In the genomic region with DNA sequence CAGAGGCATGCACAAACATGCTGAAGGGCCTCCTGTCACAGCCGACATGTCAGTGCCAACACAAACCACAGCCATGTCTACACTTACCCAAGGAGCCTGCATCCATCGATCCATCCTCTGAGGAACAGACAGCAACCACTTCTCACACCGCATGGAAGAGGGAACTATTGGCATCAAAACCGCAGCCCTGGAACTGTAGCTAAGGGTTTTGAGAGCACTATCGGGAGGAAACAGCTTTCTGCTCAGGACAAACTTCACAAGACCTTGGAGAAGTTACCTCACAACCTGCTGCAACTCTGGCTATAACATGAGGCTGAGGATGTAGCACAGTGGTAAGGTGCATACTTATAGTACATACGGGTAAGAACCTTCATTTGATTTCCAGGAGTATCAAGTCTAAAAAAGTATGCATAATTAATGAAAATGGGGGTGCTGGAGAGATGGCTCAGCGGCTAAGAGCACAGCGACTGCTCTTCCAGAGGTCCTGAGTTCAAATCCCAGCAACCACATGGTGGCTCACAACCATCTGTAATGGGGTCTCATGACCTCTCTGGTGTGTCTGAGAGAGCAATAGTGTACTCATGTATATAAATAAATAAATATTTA, we compare ENCODE assay signal across 30 mouse cellular contexts. TPM values are rescaled to one million over a fixed set of nuclear protein-coding genes. Genes with fewer than 3 reads are reported as not detected.
A peak's percentile ranks its signal among the peaks of the same experiment; 100 is the strongest.
DNase-seq lines count a peak whose midpoint lies in the region; ATAC-seq and TF ChIP-seq lines count a peak whose summit lies in the region.
"Had no signal": no experiment of that assay in that cellular context is flagged by ENCODE, and none has a peak within 500 bp of the region (broad histone marks: within the 10 kb centered on the region; RNA-seq: fewer than 3 reads in every experiment).

No protein-coding gene starts in this region.

- DNase-seq in liver, embryonic 14.5 days (ENCODE audit: low read depth in 3 of 3, low spot score in 3 of 3), result no peak
- DNase-seq in liver, postnatal 0 days, result no peak
- peak; percentile 11 for DNase-seq in stomach, postnatal 0 days (ENCODE audit: low spot score)
- DNase-seq in gastrocnemius, adult 2 months, result no peak
- DNase-seq: adrenal gland, postnatal 10 days; B cell, adult 2 months; cerebellum, adult 11-12 months; cerebellum, postnatal 10 days; heart, postnatal 10 days; kidney, adult 2 months; lung, adult 18-20 months; lung, postnatal 4 days; retina, postnatal 1 day; right cerebral cortex, postnatal 14 days; thymus, postnatal 14 days had no signal

- intact Hi-C loops in gastrocnemius, adult 2 months (cut with DNase I), result no loop called here

- no peak for TF ChIP-seq CTCF in liver, embryonic 14.5 days (IDR thresholded peaks at IDR 0.05; ENCODE audit: low read depth)
- no peak for TF ChIP-seq CTCF in liver, postnatal 0 days (IDR thresholded peaks at IDR 0.05; ENCODE audit: low read depth)
- no peak for TF ChIP-seq CTCF in bone marrow, adult 2 months (IDR thresholded peaks at IDR 0.05; ENCODE audit: control insufficient read depth, insufficient read depth, low read length)
- no peak for TF ChIP-seq CTCF in stomach, postnatal 0 days (IDR thresholded peaks at IDR 0.05; ENCODE audit: low read depth)
- no peak for TF ChIP-seq CTCF in gastrocnemius, adult 2 months (IDR thresholded peaks at IDR 0.05)

- H3K9ac ChIP-seq in liver, embryonic 14.5 days (replicated peaks), result no peak overlapping the region
- no peak overlapping the region for H3K9ac ChIP-seq in liver, postnatal 0 days (replicated peaks)
- H3K9ac ChIP-seq in liver, embryonic 15.5 days, result no peak overlapping the region; the same call in 1 of the 2 replicates
- H3K9ac ChIP-seq in stomach, postnatal 0 days (ENCODE audit: low read length), result no peak overlapping the region
- H3K9ac ChIP-seq: forebrain, embryonic 15.5 days; heart, embryonic 13.5 days; intestine, embryonic 15.5 days; limb, embryonic 12.5 days; midbrain, embryonic 15.5 days; neural tube, embryonic 15.5 days; stomach, embryonic 15.5 days had no signal

- TF ChIP-seq EP300 in liver, embryonic 14.5 days (IDR thresholded peaks at IDR 0.05; ENCODE audit: low read depth), result no peak
- no peak for TF ChIP-seq EP300 in liver, postnatal 0 days (IDR thresholded peaks at IDR 0.05; ENCODE audit: low read depth)
- no peak for TF ChIP-seq EP300 in stomach, postnatal 0 days (optimal IDR thresholded peaks at IDR 0.05)

- H3K4me1 ChIP-seq in liver, embryonic 14.5 days (replicated peaks; ENCODE audit: control insufficient read depth in 2 of 2, insufficient read depth in 2 of 2, low read length in 1 of 2), result peaks cover 37 to 45% of the 10 kb centered on the region in 2 experiments
- peaks cover 18% of the 10 kb centered on the region; the same call in 1 of the 2 replicates for H3K4me1 ChIP-seq in liver, postnatal 0 days (ENCODE audit: insufficient read depth)
- H3K4me1 ChIP-seq in bone marrow, adult 2 months (ENCODE audit: control insufficient read depth, insufficient read depth, low read length), result peaks cover 4% of the 10 kb centered on the region; the same call in 1 of the 2 replicates
- peaks cover 78% of the 10 kb centered on the region for H3K4me1 ChIP-seq in liver, embryonic 15.5 days (replicated peaks)
- H3K4me1 ChIP-seq in stomach, postnatal 0 days (replicated peaks; ENCODE audit: control insufficient read depth, insufficient read depth), result no peaks in the 10 kb centered on the region

- TF ChIP-seq POLR2A in bone marrow, adult 2 months (IDR thresholded peaks at IDR 0.05; ENCODE audit: borderline replicate concordance, control insufficient read depth, low read depth, low read length), result no peak

- ATAC-seq in liver, embryonic 14.5 days (ENCODE audit: insufficient read depth), result no peak
- ATAC-seq in liver, postnatal 0 days, result no peak
- no peak for ATAC-seq in liver, embryonic 15.5 days (ENCODE audit: insufficient read depth)
- no peak for ATAC-seq in stomach, postnatal 0 days (ENCODE audit: low FRiP score, low TSS enrichment)
- ATAC-seq in erythroid progenitor cell, adult 5-6 weeks (replicated peaks; ENCODE audit: low FRiP score, poor library complexity, severe bottlenecking), result no peak
- ATAC-seq: forebrain, embryonic 15.5 days; hindbrain, postnatal 0 days; intestine, embryonic 15.5 days; lung, postnatal 0 days; midbrain, embryonic 15.5 days had no signal

- H3K4me3 ChIP-seq in liver, embryonic 14.5 days (ENCODE audit: insufficient read depth in 1 of 2, low read depth in 2 of 2, low read length in 2 of 2), result no peak overlapping the region
- no peak overlapping the region for H3K4me3 ChIP-seq in liver, postnatal 0 days (ENCODE audit: low read depth, low read length)
- H3K4me3 ChIP-seq in bone marrow, adult 2 months (replicated peaks; ENCODE audit: control insufficient read depth, low read depth, low read length), result no peak overlapping the region
- no peak overlapping the region for H3K4me3 ChIP-seq in liver, embryonic 15.5 days (replicated peaks)
- no peak overlapping the region for H3K4me3 ChIP-seq in stomach, postnatal 0 days (ENCODE audit: low read depth, low read length)
- H3K4me3 ChIP-seq in gastrocnemius, adult 2 months, result no peak overlapping the region
- H3K4me3 ChIP-seq: forebrain, embryonic 15.5 days; heart, embryonic 13.5 days; hindbrain, embryonic 10.5 days; intestine, embryonic 15.5 days; limb, embryonic 12.5 days; midbrain, embryonic 10.5 days; midbrain, embryonic 15.5 days; neural tube, embryonic 15.5 days; stomach, embryonic 15.5 days had no signal

- H3K27ac ChIP-seq in liver, embryonic 14.5 days, result peak overlapping the region; percentile 53; the same call in 1 of the 2 replicates
- H3K27ac ChIP-seq in liver, postnatal 0 days (ENCODE audit: low read depth), result no peak overlapping the region
- H3K27ac ChIP-seq in bone marrow, adult 2 months (ENCODE audit: control insufficient read depth, insufficient read depth, low read depth, low read length, poor library complexity), result 0 out of 2 replicates have a peak overlapping the region, but pooled peaks have one; percentile 48
- peak overlapping the region; percentile 71 for H3K27ac ChIP-seq in liver, embryonic 15.5 days (replicated peaks)
- H3K27ac ChIP-seq in stomach, postnatal 0 days (replicated peaks), result no peak overlapping the region
- H3K27ac ChIP-seq in gastrocnemius, adult 2 months, result no peak overlapping the region
- H3K27ac ChIP-seq: forebrain, embryonic 15.5 days; heart, embryonic 13.5 days; hindbrain, embryonic 10.5 days; hindbrain, postnatal 0 days; intestine, embryonic 15.5 days; kidney, postnatal 0 days; limb, embryonic 12.5 days; midbrain, embryonic 10.5 days; midbrain, embryonic 15.5 days; neural tube, embryonic 15.5 days; stomach, embryonic 15.5 days had no signal

- no peaks in the 10 kb centered on the region for H3K9me3 ChIP-seq in liver, embryonic 14.5 days (ENCODE audit: control insufficient read depth, low read length)
- H3K9me3 ChIP-seq in liver, postnatal 0 days (ENCODE audit: low read length), result no peaks in the 10 kb centered on the region
- H3K9me3 ChIP-seq in liver, embryonic 15.5 days (replicated peaks), result no peaks in the 10 kb centered on the region
- no peaks in the 10 kb centered on the region for H3K9me3 ChIP-seq in stomach, postnatal 0 days (ENCODE audit: control insufficient read depth, low read length)
- H3K9me3 ChIP-seq: forebrain, embryonic 15.5 days; heart, embryonic 13.5 days; hindbrain, embryonic 10.5 days; intestine, embryonic 15.5 days; limb, embryonic 12.5 days; midbrain, embryonic 10.5 days; midbrain, embryonic 15.5 days; neural tube, embryonic 15.5 days; stomach, embryonic 15.5 days had no signal

- 57% methylated on average over 8 of the region's 8 CpGs for WGBS in liver, embryonic 14.5 days (ENCODE audit: insufficient replicate concordance)
- 68% methylated on average over 8 of the region's 8 CpGs for WGBS in liver, postnatal 0 days (ENCODE audit: insufficient replicate concordance)
- WGBS in bone marrow, adult 2 months, result 35% methylated on average over 8 of the region's 8 CpGs
- 58% methylated on average over 8 of the region's 8 CpGs for WGBS in liver, embryonic 15.5 days (ENCODE audit: insufficient replicate concordance)
- WGBS in stomach, postnatal 0 days, result 72% methylated on average over 8 of the region's 8 CpGs

- no peak overlapping the region for H3K4me2 ChIP-seq in liver, embryonic 14.5 days (ENCODE audit: low read depth)
- no peak overlapping the region for H3K4me2 ChIP-seq in liver, postnatal 0 days (ENCODE audit: low read depth, low read length)
- no peak overlapping the region for H3K4me2 ChIP-seq in liver, embryonic 15.5 days
- no peak overlapping the region for H3K4me2 ChIP-seq in stomach, postnatal 0 days (replicated peaks; ENCODE audit: low read depth)
- H3K4me2 ChIP-seq: forebrain, embryonic 15.5 days; heart, embryonic 13.5 days; intestine, embryonic 15.5 days; limb, embryonic 12.5 days; midbrain, embryonic 15.5 days; neural tube, embryonic 15.5 days; stomach, embryonic 15.5 days had no signal

- H3K27me3 ChIP-seq in liver, embryonic 14.5 days (ENCODE audit: control insufficient read depth, insufficient read depth, low read length), result no peaks in the 10 kb centered on the region
- H3K27me3 ChIP-seq in liver, postnatal 0 days (ENCODE audit: insufficient read depth, low read length), result no peaks in the 10 kb centered on the region
- no peaks in the 10 kb centered on the region for H3K27me3 ChIP-seq in liver, embryonic 15.5 days
- no peaks in the 10 kb centered on the region for H3K27me3 ChIP-seq in stomach, postnatal 0 days (ENCODE audit: control insufficient read depth, insufficient read depth, low read length)
- H3K27me3 ChIP-seq: forebrain, embryonic 15.5 days; heart, embryonic 13.5 days; intestine, embryonic 15.5 days; limb, embryonic 12.5 days; midbrain, embryonic 15.5 days; neural tube, embryonic 15.5 days; stomach, embryonic 15.5 days had no signal

- H3K36me3 ChIP-seq in liver, embryonic 14.5 days (replicated peaks; ENCODE audit: control insufficient read depth, insufficient read depth, low read depth), result peaks cover 29% of the 10 kb centered on the region
- H3K36me3 ChIP-seq in liver, postnatal 0 days (replicated peaks; ENCODE audit: insufficient read depth, low read length), result peaks cover 11% of the 10 kb centered on the region; the same call in 1 of the 2 replicates
- H3K36me3 ChIP-seq in liver, embryonic 15.5 days (replicated peaks), result peaks cover 48% of the 10 kb centered on the region
- peaks cover 5% of the 10 kb centered on the region; the same call in 1 of the 2 replicates for H3K36me3 ChIP-seq in stomach, postnatal 0 days (ENCODE audit: control insufficient read depth, insufficient read depth, low read length)

RNA-seq across cellular contexts. Expression of a gene that starts 5.4 kb away (rescaled TPM):
- 544 and 902 TPM in 2 replicates for polyA plus RNA-seq in liver, embryonic 14.5 days (2012; rRNA removed)
- 1,811 and 1,820 TPM in 2 replicates for polyA plus RNA-seq in liver, embryonic 14.5 days (2014; fragmentation: Nextera tagmentation; extraction: Ambion mirVana)
- 935 and 945 TPM in 2 replicates for polyA plus RNA-seq in liver, postnatal 0 days (2015; fragmentation: Nextera tagmentation; extraction: Ambion mirVana)
- 886 and 890 TPM in 2 replicates for polyA plus RNA-seq in bone marrow, adult 2 months (2011; ENCODE audit: insufficient read depth, insufficient read length, low replicate concordance, missing spikeins)
- polyA plus RNA-seq in liver, embryonic 15.5 days (2015; fragmentation: Nextera tagmentation; extraction: Ambion mirVana), result 991 and 1,178 TPM in 2 replicates
- 1,179 and 1,213 TPM in 2 replicates for polyA plus RNA-seq in stomach, postnatal 0 days (2015; fragmentation: Nextera tagmentation; extraction: Ambion mirVana)
- total RNA-seq in erythroid progenitor cell, adult 5-6 weeks (2015; ENCODE audit: low replicate concordance), result 1,556 and 1,764 TPM in 2 replicates
- 3,478 and 4,268 TPM in 2 replicates for total RNA-seq in erythroid progenitor cell, adult 5-6 weeks (2017; ENCODE audit: low replicate concordance)
- total RNA-seq in gastrocnemius, adult 2 months (2021), result 10 to 100 TPM; 41.0 to 60.0 TPM

RNA-seq across cellular contexts. Expression of a gene that starts 7.3 kb away (rescaled TPM):
- 47.6 and 84.2 TPM in 2 replicates for polyA plus RNA-seq in liver, embryonic 14.5 days (2012; rRNA removed)
- polyA plus RNA-seq in liver, embryonic 14.5 days (2014; fragmentation: Nextera tagmentation; extraction: Ambion mirVana), result 109 and 111 TPM in 2 replicates
- polyA plus RNA-seq in liver, postnatal 0 days (2015; fragmentation: Nextera tagmentation; extraction: Ambion mirVana), result 70.7 and 71.5 TPM in 2 replicates
- 128 and 173 TPM in 2 replicates for polyA plus RNA-seq in bone marrow, adult 2 months (2011; ENCODE audit: insufficient read depth, insufficient read length, low replicate concordance, missing spikeins)
- 68.8 and 84.7 TPM in 2 replicates for polyA plus RNA-seq in liver, embryonic 15.5 days (2015; fragmentation: Nextera tagmentation; extraction: Ambion mirVana)
- polyA plus RNA-seq in stomach, postnatal 0 days (2015; fragmentation: Nextera tagmentation; extraction: Ambion mirVana), result 103 and 116 TPM in 2 replicates
- total RNA-seq in erythroid progenitor cell, adult 5-6 weeks (2015; ENCODE audit: low replicate concordance), result 107 and 129 TPM in 2 replicates
- 248 and 264 TPM in 2 replicates for total RNA-seq in erythroid progenitor cell, adult 5-6 weeks (2017; ENCODE audit: low replicate concordance)
- total RNA-seq in gastrocnemius, adult 2 months (2021), result 10 to 100 TPM; 47.2 to 59.3 TPM

RNA-seq across cellular contexts. Expression of a gene that starts 17.7 kb away (rescaled TPM):
- polyA plus RNA-seq in liver, embryonic 14.5 days (2012; rRNA removed), result 3.4 TPM in 2 replicates
- 3.3 and 4.1 TPM in 2 replicates for polyA plus RNA-seq in liver, embryonic 14.5 days (2014; fragmentation: Nextera tagmentation; extraction: Ambion mirVana)
- polyA plus RNA-seq in liver, postnatal 0 days (2015; fragmentation: Nextera tagmentation; extraction: Ambion mirVana), result 7.3 and 8.7 TPM in 2 replicates
- 5.4 and 20.0 TPM in 2 replicates for polyA plus RNA-seq in bone marrow, adult 2 months (2011; ENCODE audit: insufficient read depth, insufficient read length, low replicate concordance, missing spikeins)
- 7.4 and 7.8 TPM in 2 replicates for polyA plus RNA-seq in liver, embryonic 15.5 days (2015; fragmentation: Nextera tagmentation; extraction: Ambion mirVana)
- polyA plus RNA-seq in stomach, postnatal 0 days (2015; fragmentation: Nextera tagmentation; extraction: Ambion mirVana), result 7.6 and 8.2 TPM in 2 replicates
- total RNA-seq in erythroid progenitor cell, adult 5-6 weeks (2015; ENCODE audit: low replicate concordance), result 11.2 and 11.7 TPM in 2 replicates
- 7.8 and 10.9 TPM in 2 replicates for total RNA-seq in erythroid progenitor cell, adult 5-6 weeks (2017; ENCODE audit: low replicate concordance)
- 1 to 10 TPM; 1.5 to 2.1 TPM for total RNA-seq in gastrocnemius, adult 2 months (2021)

RNA-seq across cellular contexts. Expression of a gene that starts 35.8 kb away (rescaled TPM):
- 0.52 and 0.61 TPM in 2 replicates for polyA plus RNA-seq in liver, embryonic 14.5 days (2012; rRNA removed)
- polyA plus RNA-seq in liver, embryonic 14.5 days (2014; fragmentation: Nextera tagmentation; extraction: Ambion mirVana), result 0.18 and 0.25 TPM in 2 replicates
- 1.0 and 1.3 TPM in 2 replicates for polyA plus RNA-seq in liver, postnatal 0 days (2015; fragmentation: Nextera tagmentation; extraction: Ambion mirVana)
- polyA plus RNA-seq in bone marrow, adult 2 months (2011; ENCODE audit: insufficient read depth, insufficient read length, low replicate concordance, missing spikeins), result 3.2 and 6.7 TPM in 2 replicates
- polyA plus RNA-seq in liver, embryonic 15.5 days (2015; fragmentation: Nextera tagmentation; extraction: Ambion mirVana), result 1.1 and 1.2 TPM in 2 replicates
- 0.88 and 0.90 TPM in 2 replicates for polyA plus RNA-seq in stomach, postnatal 0 days (2015; fragmentation: Nextera tagmentation; extraction: Ambion mirVana)
- 2.9 and 3.8 TPM in 2 replicates for total RNA-seq in erythroid progenitor cell, adult 5-6 weeks (2015; ENCODE audit: low replicate concordance)
- 4.4 and 5.4 TPM in 2 replicates for total RNA-seq in erythroid progenitor cell, adult 5-6 weeks (2017; ENCODE audit: low replicate concordance)
- under 1 TPM; 0.56 to 0.98 TPM for total RNA-seq in gastrocnemius, adult 2 months (2021)

Comparison
In these comparisons a context has a peak if more than half of its experiments do, and no peak if none do; other contexts are left out.
1. H3K27ac ChIP-seq: peak in liver, embryonic 14.5 days (single experiment), bone marrow, adult 2 months (single experiment) and liver, embryonic 15.5 days (single experiment); none in liver, postnatal 0 days (single experiment), stomach, postnatal 0 days (single experiment) and gastrocnemius, adult 2 months (single experiment).